Mouse (Mus musculus): ENCODE measurements around the gene Cep104. TPM values are rescaled to one million over a fixed set of nuclear protein-coding genes. Genes with fewer than 3 reads are reported as not detected.

Gene Cep104
- polyA plus RNA-seq, 1 experiment from 2014 or later, result 19.7 TPM

DNA sequence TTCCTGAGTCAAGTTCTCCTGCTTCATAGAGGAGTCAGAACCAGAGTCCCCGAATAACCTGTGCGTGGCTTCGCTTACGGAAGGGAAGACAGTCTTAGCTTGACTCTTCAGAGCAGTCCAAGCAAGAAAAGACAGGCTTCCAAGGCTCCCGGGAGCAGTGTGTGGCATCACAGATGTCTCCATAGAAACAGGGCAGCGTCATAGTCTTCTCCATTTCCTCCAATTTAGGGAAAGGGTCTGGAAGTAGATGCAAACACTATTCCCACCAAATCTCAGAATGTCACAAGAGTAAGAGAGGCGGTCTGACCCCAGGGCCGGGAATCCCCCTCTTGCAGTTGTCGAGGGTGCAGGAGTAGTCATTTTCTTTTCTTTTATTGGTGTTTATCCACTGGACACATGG, 67.6 kb downstream of the Cep104 start, which contains the start of gene Ccdc27:
Ccdc27 (minus strand) TSS at position 101 of the 400 bp plus-strand sequence.
- Histone ChIP-seq H3K4me1 (ENCODE audit: control insufficient read depth, insufficient read depth, low read length) (no peaks in the 10 kb centered on the region), H3K27me3 (ENCODE audit: control insufficient read depth, insufficient read depth, low read length) (no peaks in the 10 kb centered on the region), H3K4me2 (ENCODE audit: low read length) (no peak within 1 kb of the TSS), H3K9me3 (ENCODE audit: control insufficient read depth, low read length) (no peaks in the 10 kb centered on the region), H3K9ac (replicated peaks; ENCODE audit: low read length) (no peak within 1 kb of the TSS), H3K27ac (replicated peaks; ENCODE audit: low read depth, low read length) (no peak within 1 kb of the TSS), H3K36me3 (ENCODE audit: control insufficient read depth, insufficient read depth, low read length) (no peaks in the 10 kb centered on the region), H3K4me3 (replicated peaks; ENCODE audit: low read depth, low read length) (no peak within 1 kb of the TSS)
- DNase-seq, result no peak
- ATAC-seq (ENCODE audit: low FRiP score, low TSS enrichment), result no peak
- 85% methylated on average over 9 of the region's 9 CpGs for WGBS

DNA sequence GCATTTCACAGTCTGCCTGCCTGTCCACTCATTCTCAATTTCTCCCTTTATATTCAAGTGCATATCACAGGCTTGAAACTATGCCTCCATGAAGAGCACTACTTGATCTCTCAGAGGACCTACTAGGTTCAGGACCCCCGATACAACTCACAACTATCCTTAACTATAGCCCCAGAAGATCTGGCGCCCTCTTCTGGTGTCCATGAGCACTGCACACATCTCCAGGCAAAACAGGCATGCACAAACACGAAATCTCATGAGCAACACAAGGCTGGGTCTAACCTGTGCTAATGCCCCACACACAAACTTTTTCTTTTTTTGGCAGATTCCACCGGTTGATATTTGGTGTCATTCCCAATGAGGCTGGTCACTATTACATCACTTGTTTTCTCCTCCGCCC, 70.8 kb downstream of the Cep104 start:
- 70% methylated on average over 5 of the region's 5 CpGs for WGBS
- no peak overlapping the region for H3K4me2 ChIP-seq (ENCODE audit: low read length)
- H3K36me3 ChIP-seq (ENCODE audit: control insufficient read depth, insufficient read depth, low read length), result no peaks in the 10 kb centered on the region
- H3K9ac ChIP-seq (replicated peaks; ENCODE audit: low read length), result no peak overlapping the region
- H3K27ac ChIP-seq (replicated peaks; ENCODE audit: low read depth, low read length), result no peak overlapping the region
- no peak for ATAC-seq (ENCODE audit: low FRiP score, low TSS enrichment)
- no peak for DNase-seq
- H3K9me3 ChIP-seq (ENCODE audit: control insufficient read depth, low read length), result no peaks in the 10 kb centered on the region
- no peaks in the 10 kb centered on the region for H3K27me3 ChIP-seq (ENCODE audit: control insufficient read depth, insufficient read depth, low read length)
- no peak overlapping the region for H3K4me3 ChIP-seq (replicated peaks; ENCODE audit: low read depth, low read length)
- H3K4me1 ChIP-seq (ENCODE audit: control insufficient read depth, insufficient read depth, low read length), result no peaks in the 10 kb centered on the region

DNA sequence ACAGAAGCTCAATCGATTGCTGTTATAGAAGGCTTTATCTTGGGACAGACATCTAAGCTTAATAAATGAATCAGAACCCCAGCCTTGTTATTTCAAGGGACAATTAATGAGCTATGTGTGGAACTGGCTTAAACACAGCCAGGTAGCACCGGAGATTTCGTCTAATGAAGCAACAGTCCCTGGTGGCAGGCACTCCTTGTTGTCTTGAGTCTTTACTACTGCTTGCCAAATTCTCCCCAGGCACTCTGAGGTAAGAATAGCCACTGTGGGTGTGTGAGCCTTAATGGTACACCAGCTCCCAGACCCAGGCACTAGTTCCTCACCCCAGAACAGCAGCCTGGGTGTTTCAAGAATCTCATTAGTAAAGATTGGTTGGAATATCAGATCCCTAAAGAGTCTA, 76.4 kb downstream of the Cep104 start:
- no peak for ATAC-seq (ENCODE audit: low FRiP score, low TSS enrichment)
- Histone ChIP-seq H3K4me1 (ENCODE audit: control insufficient read depth, insufficient read depth, low read length) (no peaks in the 10 kb centered on the region), H3K9ac (replicated peaks; ENCODE audit: low read length) (no peak overlapping the region), H3K4me3 (replicated peaks; ENCODE audit: low read depth, low read length) (no peak overlapping the region), H3K9me3 (ENCODE audit: control insufficient read depth, low read length) (no peaks in the 10 kb centered on the region), H3K36me3 (ENCODE audit: control insufficient read depth, insufficient read depth, low read length) (no peaks in the 10 kb centered on the region), H3K27ac (replicated peaks; ENCODE audit: low read depth, low read length) (no peak overlapping the region), H3K27me3 (ENCODE audit: control insufficient read depth, insufficient read depth, low read length) (no peaks in the 10 kb centered on the region), H3K4me2 (ENCODE audit: low read length) (no peak overlapping the region)
- WGBS, result 83% methylated on average over 3 of the region's 3 CpGs
- DNase-seq, result no peak

DNA sequence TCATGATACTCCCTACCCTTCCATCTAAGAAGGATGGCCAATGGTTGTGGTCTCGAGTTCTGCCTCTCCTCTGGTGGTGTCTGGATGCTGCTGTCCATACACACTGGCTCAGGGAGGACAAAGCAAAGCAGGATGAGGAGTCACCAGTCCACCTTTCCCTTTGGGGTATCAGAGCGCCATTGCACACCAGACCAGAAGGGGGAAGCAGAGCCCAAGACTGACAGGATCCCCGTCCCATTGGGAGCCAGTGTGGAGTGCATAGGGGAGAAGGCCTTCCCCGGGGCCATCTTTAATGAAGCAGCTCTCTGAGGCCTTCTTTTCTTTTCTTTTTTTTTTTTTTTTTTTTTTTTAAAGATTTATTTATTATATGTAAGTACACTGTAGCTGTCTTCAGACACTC, 78.1 kb downstream of the Cep104 start:
- Histone ChIP-seq H3K27me3 (ENCODE audit: control insufficient read depth, insufficient read depth, low read length) (no peaks in the 10 kb centered on the region), H3K9me3 (ENCODE audit: control insufficient read depth, low read length) (no peaks in the 10 kb centered on the region), H3K9ac (replicated peaks; ENCODE audit: low read length) (no peak overlapping the region), H3K36me3 (ENCODE audit: control insufficient read depth, insufficient read depth, low read length) (no peaks in the 10 kb centered on the region), H3K4me3 (replicated peaks; ENCODE audit: low read depth, low read length) (no peak overlapping the region), H3K4me1 (ENCODE audit: control insufficient read depth, insufficient read depth, low read length) (no peaks in the 10 kb centered on the region), H3K27ac (replicated peaks; ENCODE audit: low read depth, low read length) (no peak overlapping the region), H3K4me2 (ENCODE audit: low read length) (no peak overlapping the region)
- no peak for DNase-seq
- ATAC-seq (ENCODE audit: low FRiP score, low TSS enrichment), result no peak
- WGBS, result 62% methylated on average over 4 of the region's 4 CpGs

DNA sequence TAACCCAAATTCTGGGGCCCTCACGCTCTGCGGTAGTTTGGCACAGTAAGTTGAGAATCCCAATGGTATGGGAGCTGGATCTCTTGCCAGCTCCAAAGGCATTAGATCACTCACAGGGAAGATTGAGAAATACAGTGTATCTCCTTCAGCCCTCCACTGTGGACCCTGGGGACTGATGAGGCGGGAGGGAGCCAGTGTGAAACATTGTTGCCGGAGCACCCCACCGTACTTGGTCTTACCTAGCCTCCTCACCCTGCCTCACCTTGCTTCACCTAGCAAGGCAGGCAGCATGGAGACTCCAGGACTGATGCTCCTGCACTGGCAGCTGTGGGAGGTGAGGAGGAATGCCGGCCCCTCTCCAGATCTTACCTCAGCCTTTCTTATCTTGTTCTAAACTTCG, 80.5 kb downstream of the Cep104 start:
- H3K4me2 ChIP-seq (ENCODE audit: low read length), result no peak overlapping the region
- H3K36me3 ChIP-seq (ENCODE audit: control insufficient read depth, insufficient read depth, low read length), result no peaks in the 10 kb centered on the region
- no peak overlapping the region for H3K4me3 ChIP-seq (replicated peaks; ENCODE audit: low read depth, low read length)
- no peak for DNase-seq
- H3K27me3 ChIP-seq (ENCODE audit: control insufficient read depth, insufficient read depth, low read length), result no peaks in the 10 kb centered on the region
- WGBS, result 88% methylated on average over 7 of the region's 7 CpGs
- no peak overlapping the region for H3K27ac ChIP-seq (replicated peaks; ENCODE audit: low read depth, low read length)
- H3K9ac ChIP-seq (replicated peaks; ENCODE audit: low read length), result no peak overlapping the region
- H3K9me3 ChIP-seq (ENCODE audit: control insufficient read depth, low read length), result no peaks in the 10 kb centered on the region
- no peaks in the 10 kb centered on the region for H3K4me1 ChIP-seq (ENCODE audit: control insufficient read depth, insufficient read depth, low read length)
- ATAC-seq (ENCODE audit: low FRiP score, low TSS enrichment), result no peak

DNA sequence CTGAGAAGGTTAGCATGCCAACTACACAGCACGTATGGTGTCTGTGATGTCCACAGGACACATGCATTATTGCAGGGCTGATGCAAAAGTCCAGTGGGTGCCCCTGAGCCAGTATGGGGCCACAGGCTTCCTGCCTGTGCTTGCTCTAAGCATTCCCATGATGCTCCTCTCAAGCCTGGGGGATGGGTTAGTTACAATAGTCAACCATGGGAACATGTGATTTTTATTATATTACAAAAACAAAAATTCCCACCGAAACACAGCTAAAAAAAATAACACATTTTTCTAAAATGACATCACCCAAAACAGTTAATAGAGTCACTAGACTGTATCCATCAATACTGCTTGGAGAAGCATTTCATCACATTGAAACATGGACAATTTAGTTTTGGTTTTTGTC, 81.1 kb downstream of the Cep104 start:
- H3K4me2 ChIP-seq (ENCODE audit: low read length), result no peak overlapping the region
- no peaks in the 10 kb centered on the region for H3K36me3 ChIP-seq (ENCODE audit: control insufficient read depth, insufficient read depth, low read length)
- no peak overlapping the region for H3K9ac ChIP-seq (replicated peaks; ENCODE audit: low read length)
- H3K27ac ChIP-seq (replicated peaks; ENCODE audit: low read depth, low read length), result no peak overlapping the region
- 87% methylated on average over 2 of the region's 2 CpGs for WGBS
- DNase-seq, result no peak
- no peak overlapping the region for H3K4me3 ChIP-seq (replicated peaks; ENCODE audit: low read depth, low read length)
- no peaks in the 10 kb centered on the region for H3K4me1 ChIP-seq (ENCODE audit: control insufficient read depth, insufficient read depth, low read length)
- H3K9me3 ChIP-seq (ENCODE audit: control insufficient read depth, low read length), result no peaks in the 10 kb centered on the region
- H3K27me3 ChIP-seq (ENCODE audit: control insufficient read depth, insufficient read depth, low read length), result no peaks in the 10 kb centered on the region
- no peak for ATAC-seq (ENCODE audit: low FRiP score, low TSS enrichment)

DNA sequence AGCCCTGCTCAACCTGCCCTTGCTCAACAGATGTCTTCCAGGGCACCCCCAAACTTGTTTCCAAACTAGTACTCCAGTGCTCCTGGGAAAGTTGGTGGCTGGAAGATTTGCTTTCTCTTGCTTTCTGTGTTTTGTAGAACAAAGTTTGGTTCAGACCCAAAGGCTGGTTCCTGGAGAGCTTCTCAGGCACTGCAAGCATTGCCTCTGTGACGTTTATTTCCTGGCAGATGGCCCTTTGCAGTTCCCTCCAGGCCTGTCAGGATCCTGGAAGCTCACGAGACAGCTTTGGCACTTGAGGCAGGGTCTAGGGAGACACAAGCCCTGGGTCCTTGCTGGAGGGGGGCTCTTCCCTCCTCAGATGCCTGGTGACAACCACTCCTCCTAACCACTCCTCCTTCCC, 81.7 kb downstream of the Cep104 start:
- no peak overlapping the region for H3K9ac ChIP-seq (replicated peaks; ENCODE audit: low read length)
- H3K9me3 ChIP-seq (ENCODE audit: control insufficient read depth, low read length), result no peaks in the 10 kb centered on the region
- no peaks in the 10 kb centered on the region for H3K4me1 ChIP-seq (ENCODE audit: control insufficient read depth, insufficient read depth, low read length)
- H3K36me3 ChIP-seq (ENCODE audit: control insufficient read depth, insufficient read depth, low read length), result no peaks in the 10 kb centered on the region
- no peaks in the 10 kb centered on the region for H3K27me3 ChIP-seq (ENCODE audit: control insufficient read depth, insufficient read depth, low read length)
- H3K4me3 ChIP-seq (replicated peaks; ENCODE audit: low read depth, low read length), result no peak overlapping the region
- ATAC-seq (ENCODE audit: low FRiP score, low TSS enrichment), result no peak
- DNase-seq, result no peak
- no peak overlapping the region for H3K4me2 ChIP-seq (ENCODE audit: low read length)
- WGBS, result 71% methylated on average over 2 of the region's 2 CpGs
- H3K27ac ChIP-seq (replicated peaks; ENCODE audit: low read depth, low read length), result no peak overlapping the region

DNA sequence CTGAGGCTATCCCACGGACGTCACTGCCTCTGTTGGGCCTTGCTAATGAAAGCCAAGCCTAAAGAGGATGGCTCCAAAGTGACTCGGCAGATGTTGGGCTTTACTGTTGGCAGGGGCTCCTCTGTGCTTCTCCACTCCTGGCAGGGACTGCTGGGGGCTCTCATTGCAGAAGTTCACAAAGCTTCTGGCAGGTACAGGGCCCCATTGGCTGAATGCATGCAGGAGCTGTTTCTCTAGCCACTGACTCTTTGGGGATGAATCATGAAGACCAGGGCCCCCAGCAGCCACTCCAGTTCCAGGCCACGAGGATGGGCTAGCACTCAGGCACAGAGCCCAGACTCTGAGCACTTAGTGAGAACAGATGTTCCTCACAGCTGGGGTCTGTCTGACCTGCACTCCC, 82.7 kb downstream of the Cep104 start:
- no peaks in the 10 kb centered on the region for H3K36me3 ChIP-seq (ENCODE audit: control insufficient read depth, insufficient read depth, low read length)
- H3K4me2 ChIP-seq (ENCODE audit: low read length), result no peak overlapping the region
- H3K4me1 ChIP-seq (ENCODE audit: control insufficient read depth, insufficient read depth, low read length), result no peaks in the 10 kb centered on the region
- H3K27ac ChIP-seq (replicated peaks; ENCODE audit: low read depth, low read length), result no peak overlapping the region
- ATAC-seq (ENCODE audit: low FRiP score, low TSS enrichment) (no peak), DNase-seq (no peak)
- 63% methylated on average over 4 of the region's 4 CpGs for WGBS
- no peaks in the 10 kb centered on the region for H3K27me3 ChIP-seq (ENCODE audit: control insufficient read depth, insufficient read depth, low read length)
- H3K9me3 ChIP-seq (ENCODE audit: control insufficient read depth, low read length), result no peaks in the 10 kb centered on the region
- no peak overlapping the region for H3K4me3 ChIP-seq (replicated peaks; ENCODE audit: low read depth, low read length)
- H3K9ac ChIP-seq (replicated peaks; ENCODE audit: low read length), result no peak overlapping the region

Measured in midbrain, embryonic 14.5 days (tissue).